Mouse (Mus musculus) liver, postnatal 0 days (tissue): ENCODE data around the gene Mecr.

Experiments
- CTCF ChIP-seq: sonication (generic); IDR thresholded peaks from 2 replicates; pipeline ENCODE4 v1.5.1; 2016; ENCODE audit warnings: antibody characterized with exemption, low read depth
- EP300 ChIP-seq: IDR thresholded peaks from 2 replicates; pipeline ENCODE4 v1.6.1; 2016; ENCODE audit warnings: antibody characterized with exemption, low read depth, mild to moderate bottlenecking

GRCm38 (mm10) chr4:131843290-131843743 lies at the start of gene Mecr:
- TF ChIP-seq CTCF (no peak), EP300 (no peak)
